13 mouse cellular contexts compared by ENCODE assay signal in the genomic region with DNA sequence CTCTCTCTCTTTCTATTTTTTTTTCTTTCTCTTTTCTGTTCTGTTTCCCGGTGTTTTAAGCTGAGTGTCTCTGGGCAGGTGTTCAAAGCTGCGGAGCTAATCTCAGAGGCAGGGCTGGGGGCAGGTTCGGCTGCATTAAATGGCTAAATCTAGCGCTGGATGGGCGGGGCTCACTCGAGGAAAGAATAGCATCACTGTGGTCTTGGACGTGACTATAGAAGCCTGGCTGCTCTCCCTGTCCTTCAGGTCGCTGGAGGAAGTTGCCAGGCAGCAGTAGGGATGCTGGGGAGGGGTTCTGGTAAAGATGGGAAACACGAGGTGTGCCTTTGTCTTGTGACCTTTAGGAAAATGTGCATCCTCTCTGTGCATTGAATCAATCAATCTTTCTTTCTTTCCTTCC.
DNase-seq lines count a peak whose midpoint lies in the region; ATAC-seq and TF ChIP-seq lines count a peak whose summit lies in the region.
"Had no signal": no experiment of that assay in that cellular context is flagged by ENCODE, and none has a peak within 500 bp of the region (broad histone marks: within the 10 kb centered on the region; RNA-seq: fewer than 3 reads in every experiment).

No protein-coding gene starts in this region.

- H3K27me3 ChIP-seq in heart, embryonic 10.5 days (ENCODE audit: insufficient read depth, poor library complexity, severe bottlenecking), result peaks cover 32% of the 10 kb centered on the region
- H3K27me3 ChIP-seq in thymus, adult 2 months (ENCODE audit: control insufficient read depth, insufficient read depth, low read length), result no peaks in the 10 kb centered on the region

- H3K4me1 ChIP-seq in heart, embryonic 10.5 days, result peaks cover 38% of the 10 kb centered on the region
- no peaks in the 10 kb centered on the region for H3K4me1 ChIP-seq in thymus, adult 2 months (replicated peaks; ENCODE audit: control insufficient read depth, insufficient read depth, low read length)

- H3K36me3 ChIP-seq in heart, embryonic 10.5 days, result no peaks in the 10 kb centered on the region
- no peaks in the 10 kb centered on the region for H3K36me3 ChIP-seq in thymus, adult 2 months (ENCODE audit: control insufficient read depth, insufficient read depth, low read length)
- H3K36me3 ChIP-seq: hindbrain, embryonic 10.5 days; midbrain, embryonic 13.5 days had no signal

- TF ChIP-seq POLR2A in thymus, adult 2 months (IDR thresholded peaks at IDR 0.05; ENCODE audit: control insufficient read depth, extremely low read depth, insufficient read depth, low read length, poor library complexity), result no peak

- 0 out of 2 replicates have a peak overlapping the region, but pooled peaks have one; percentile 63 for H3K27ac ChIP-seq in heart, embryonic 10.5 days
- no peak overlapping the region for H3K27ac ChIP-seq in thymus, adult 2 months (ENCODE audit: control insufficient read depth, insufficient read depth, low read length)
- H3K27ac ChIP-seq: gastrocnemius, adult 2 months; hindbrain, embryonic 10.5 days; midbrain, embryonic 13.5 days had no signal

- WGBS in heart, embryonic 10.5 days, result 39% methylated on average over 9 of the region's 9 CpGs
- 69% methylated on average over 9 of the region's 9 CpGs for WGBS in thymus, adult 2 months

- DNase-seq in frontal cortex, adult 2 months (ENCODE audit: extremely low spot score in 1 of 2, low spot score in 1 of 2), result peak; percentile 30 to 65
- peak; percentile 67 for DNase-seq in R1 (ENCODE audit: low read depth, low spot score)
- no peak for DNase-seq in heart, embryonic 10.5 days (ENCODE audit: low spot score)
- DNase-seq in right cerebral cortex, adult 2 months (ENCODE audit: low spot score in 2 of 2), result peak; percentile 47 to 51
- DNase-seq in natural killer cell, adult 2 months (ENCODE audit: low spot score in 2 of 2), result no peak
- no peak for DNase-seq in thymus, adult 2 months
- no peak for DNase-seq in urinary bladder, adult 2 months (ENCODE audit: low spot score)
- DNase-seq: gastrocnemius, adult 2 months; kidney, adult 2 months had no signal

- TF ChIP-seq CTCF in thymus, adult 2 months (IDR thresholded peaks at IDR 0.05; ENCODE audit: borderline replicate concordance, control insufficient read depth, extremely low read depth, insufficient read depth, low read length, poor library complexity), result no peak

- no peaks in the 10 kb centered on the region for H3K9me3 ChIP-seq in heart, embryonic 10.5 days
- H3K9me3 ChIP-seq: hindbrain, embryonic 10.5 days; midbrain, embryonic 13.5 days had no signal

- no peak for ATAC-seq in frontal cortex, adult (ENCODE audit: low TSS enrichment)
- ATAC-seq: lung, postnatal 0 days had no signal

- H3K4me3 ChIP-seq in heart, embryonic 10.5 days, result no peak overlapping the region
- H3K4me3 ChIP-seq in thymus, adult 2 months (ENCODE audit: control insufficient read depth, insufficient read depth, low read length), result no peak overlapping the region
- H3K4me3 ChIP-seq: gastrocnemius, adult 2 months; hindbrain, embryonic 10.5 days; midbrain, embryonic 13.5 days had no signal

Comparison
In these comparisons a context has a peak if more than half of its experiments do, and no peak if none do; other contexts are left out.
1. DNase-seq: peak in frontal cortex, adult 2 months (2 of 2), R1 (single experiment) and right cerebral cortex, adult 2 months (2 of 2); none in heart, embryonic 10.5 days (single experiment), natural killer cell, adult 2 months (0 of 2), thymus, adult 2 months (single experiment) and urinary bladder, adult 2 months (single experiment).